Mouse (Mus musculus): Measurements from ENCODE around the gene Miga2.

- TF ChIP-seq POLR2A (IDR thresholded peaks at IDR 0.05; ENCODE audit: low read depth, low read length) (no peak), CTCF (IDR thresholded peaks at IDR 0.05; ENCODE audit: extremely low read depth, insufficient read depth, insufficient read length, insufficient replicate concordance) (no peak)
Observed at GRCm38 (mm10) chr2:30396246-30396645, 32.2 kb downstream of the Miga2 start.

Data from spleen, adult 2 months (tissue).